Mouse (Mus musculus) frontal cortex, adult (tissue): ENCODE measurements at regions not wholly inside any gene's neighbourhood (a gene's known extent, or its start where the extent isn't known, plus 50 kb on each side); places are given as distances from the start of the nearest gene placed in this dataset.

Source experiments
- ATAC-seq: cut with Nextera tagmentation; 2 replicates; pipeline ENCODE4 v1.9.2; 2017; ENCODE audit warnings: mild to moderate bottlenecking, moderate library complexity, mixed read lengths; ENCODE audit not compliant: low TSS enrichment

DNA sequence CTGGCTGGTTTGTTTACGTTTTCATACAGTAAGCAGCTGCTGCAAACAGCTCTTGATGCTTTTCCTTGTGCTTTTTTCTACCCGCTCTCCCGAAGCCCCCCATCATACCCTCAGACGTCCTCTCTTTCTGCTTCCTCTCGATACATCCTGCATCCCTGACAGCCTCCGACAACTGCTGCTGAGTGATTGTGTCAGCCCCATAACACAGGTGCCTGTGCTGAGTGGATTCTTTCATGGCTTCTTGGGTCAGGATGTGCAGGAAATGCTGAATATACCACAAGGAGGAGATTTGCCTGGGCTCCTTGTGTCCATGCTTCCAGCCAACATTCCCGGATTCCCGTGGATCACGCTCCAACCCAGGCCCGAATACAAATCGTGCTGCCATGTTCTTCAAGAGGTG, 98.6 kb upstream of the Pgrmc2 start:
- no peak for ATAC-seq

DNA sequence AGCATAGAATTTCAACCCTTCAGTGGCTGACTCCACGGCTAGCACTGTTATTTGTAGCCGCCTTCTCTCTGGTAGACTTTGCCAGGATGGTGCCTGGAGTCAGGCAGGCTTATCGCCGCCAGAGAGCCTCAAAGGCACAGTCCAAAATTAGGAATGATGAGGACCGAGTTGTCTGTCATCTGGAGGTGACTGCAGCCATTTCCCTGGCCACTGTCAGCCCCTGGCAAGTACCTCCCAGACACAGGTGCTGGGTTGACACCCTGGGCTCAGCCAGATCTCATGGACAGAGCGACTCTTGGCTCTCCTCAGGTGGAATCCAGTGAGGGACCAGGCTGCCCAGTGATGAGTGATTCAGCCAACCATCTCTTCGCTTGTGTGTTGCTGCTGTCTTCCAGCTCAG, 98.1 kb upstream of the Pgrmc2 start:
- no peak for ATAC-seq

DNA sequence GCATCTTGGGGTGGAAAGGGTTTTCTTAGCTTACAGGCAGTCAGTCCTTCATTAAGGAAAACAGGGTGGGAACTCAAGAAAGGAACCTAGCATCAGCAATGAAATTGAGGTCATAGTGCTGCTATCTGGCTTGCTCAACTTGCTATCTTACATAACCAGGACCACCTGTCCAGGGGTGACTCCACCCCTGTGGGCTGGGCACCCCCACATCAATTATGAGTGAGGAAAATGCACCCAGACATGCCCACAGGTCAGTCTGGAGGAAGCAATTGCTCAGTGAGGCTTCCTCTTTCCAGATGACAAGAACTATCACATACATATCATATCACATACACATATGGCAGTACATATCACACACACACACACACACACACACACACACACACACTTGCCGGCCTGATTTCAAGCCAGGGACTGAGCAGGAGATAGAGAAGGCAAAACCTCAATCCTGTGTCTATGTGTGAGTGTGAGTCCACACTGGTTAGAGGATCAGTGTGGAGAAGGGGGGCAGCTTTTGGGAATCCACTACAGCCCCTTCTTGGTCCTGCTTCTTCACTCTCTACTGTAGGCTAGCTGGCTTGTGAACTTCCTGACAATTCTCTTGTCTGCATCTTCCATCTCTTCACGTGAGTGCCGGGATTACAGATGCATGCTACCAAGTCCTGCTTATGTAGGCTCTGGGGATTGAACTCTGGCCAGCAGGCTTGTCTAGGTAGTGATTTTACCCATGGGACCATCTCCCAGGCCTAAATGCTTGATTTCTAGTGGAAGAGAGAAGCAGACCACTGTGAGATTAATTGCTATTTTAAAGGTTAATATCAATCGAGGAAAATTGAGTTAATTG, 96.4 kb upstream of the Pgrmc2 start:
- ATAC-seq = no peak

DNA sequence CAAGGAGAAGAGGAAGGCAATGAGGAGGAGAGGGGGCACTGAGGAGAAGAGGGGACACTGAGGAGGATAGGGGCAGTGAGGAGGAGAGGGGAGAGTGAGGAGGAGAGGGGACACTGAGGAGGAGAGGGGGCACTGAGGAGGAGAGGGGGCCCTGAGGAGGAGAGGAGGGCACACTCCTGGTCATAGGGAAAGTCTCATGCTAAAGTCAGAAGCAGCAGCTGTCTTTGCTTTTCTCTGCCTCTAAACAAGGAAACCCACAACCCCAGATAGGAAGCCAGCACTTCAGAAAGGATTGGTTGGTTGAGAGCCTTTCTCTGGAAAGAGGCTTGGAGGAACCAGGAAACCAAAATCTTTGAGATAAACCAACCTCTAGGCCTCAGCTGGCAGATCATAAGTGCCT, 94.3 kb upstream of the Pgrmc2 start:
- no peak for ATAC-seq

DNA sequence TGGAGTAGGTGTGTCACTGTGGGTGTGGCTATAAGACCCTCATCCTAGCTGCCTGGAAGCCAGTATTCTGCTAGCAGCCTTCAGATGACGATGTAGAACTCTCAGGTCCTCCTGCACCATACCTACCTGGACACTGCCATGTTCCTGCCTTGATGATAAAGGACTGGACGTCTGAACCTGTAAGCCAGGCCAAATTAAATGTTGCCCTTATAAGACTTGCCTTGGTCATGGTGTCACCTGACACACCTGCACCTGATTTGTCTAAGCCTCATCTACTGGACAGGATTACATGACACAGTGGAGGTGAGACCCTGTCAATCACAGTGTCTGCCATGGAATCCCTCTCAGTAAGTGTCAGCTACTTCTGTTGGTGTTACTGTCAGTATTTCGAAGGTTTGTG, 92.5 kb upstream of the Pgrmc2 start:
- ATAC-seq = no peak

DNA sequence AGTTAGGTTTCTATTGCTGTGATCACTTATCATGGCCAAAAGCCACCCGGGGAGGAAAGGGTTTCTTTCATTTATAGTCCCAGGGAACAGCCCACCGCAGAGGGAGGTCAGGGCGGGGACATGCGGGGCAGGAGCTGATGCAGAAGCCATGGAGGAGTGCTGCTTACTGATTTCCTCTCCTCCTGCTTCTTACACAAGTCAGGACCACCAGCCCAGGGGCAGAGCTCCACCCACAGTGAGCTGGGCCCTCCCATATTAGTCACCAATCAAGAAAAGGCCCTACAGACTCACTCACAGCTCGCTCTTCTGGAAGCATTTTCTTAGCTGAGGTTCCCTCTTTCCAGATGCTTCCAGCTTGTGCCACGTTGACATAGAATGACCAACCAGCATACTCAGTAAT, 90.7 kb upstream of the Pgrmc2 start:
- no peak for ATAC-seq

DNA sequence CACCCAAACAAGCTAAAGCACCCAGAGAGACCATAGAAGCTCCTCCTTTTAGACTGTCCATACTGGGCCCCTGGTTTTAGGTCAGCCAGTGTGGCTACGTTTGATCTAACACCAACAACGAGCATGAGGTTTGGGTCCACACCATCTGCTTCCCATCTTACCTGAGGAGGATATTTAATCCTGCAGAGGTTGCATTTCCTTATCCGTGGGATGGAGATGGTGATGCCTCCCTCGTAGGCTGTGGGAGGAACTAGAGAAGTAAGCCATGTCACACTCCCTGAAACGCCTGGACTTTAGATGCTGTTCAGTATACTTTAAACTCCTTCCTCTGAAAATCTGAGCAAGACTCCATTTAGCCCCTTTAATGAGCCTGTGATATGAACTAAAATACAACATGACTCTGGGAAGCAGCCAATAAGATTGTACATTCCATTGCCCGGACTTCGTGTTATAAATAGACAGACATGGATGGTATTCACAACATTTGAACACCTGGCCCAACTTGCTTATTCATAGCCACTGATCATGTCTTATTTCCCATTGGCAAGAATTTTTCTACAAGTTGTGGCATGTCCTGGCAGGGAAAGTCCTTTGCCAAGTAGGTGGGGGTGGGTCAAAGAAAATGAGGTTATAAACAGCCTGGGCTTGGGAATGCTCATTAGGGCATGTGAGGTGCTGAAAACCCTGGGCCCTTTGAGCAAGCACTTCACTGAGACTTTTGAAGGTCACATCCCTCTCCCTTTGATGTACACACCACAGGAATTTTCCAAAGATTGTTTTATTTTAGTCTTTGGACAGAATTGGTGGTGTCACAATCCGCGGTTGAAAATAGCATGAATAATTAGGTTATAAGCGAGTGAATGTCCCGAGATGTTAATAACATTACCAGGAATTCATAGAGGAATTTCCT, 89.7 kb upstream of the Pgrmc2 start:
- no peak for ATAC-seq

DNA sequence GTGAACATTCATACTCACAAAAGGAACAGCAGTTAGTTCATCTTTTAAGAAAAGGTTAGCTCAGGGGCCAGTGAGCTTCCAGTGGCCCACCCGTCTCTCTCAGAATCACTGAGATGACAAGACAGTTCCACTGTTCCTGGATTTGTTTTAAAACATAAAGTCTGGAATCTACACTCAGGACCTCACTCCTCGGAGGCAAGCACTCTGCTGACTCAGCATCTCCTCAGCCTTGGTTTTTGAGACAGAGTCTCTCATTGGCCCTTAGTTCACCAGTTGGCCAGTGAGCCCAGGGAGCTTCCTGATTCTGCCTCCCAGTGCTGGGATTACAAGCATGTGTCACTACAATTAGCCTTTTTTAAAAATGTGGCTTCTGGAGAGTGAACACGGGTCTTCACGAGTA, 88.9 kb upstream of the Pgrmc2 start:
- no peak for ATAC-seq

DNA sequence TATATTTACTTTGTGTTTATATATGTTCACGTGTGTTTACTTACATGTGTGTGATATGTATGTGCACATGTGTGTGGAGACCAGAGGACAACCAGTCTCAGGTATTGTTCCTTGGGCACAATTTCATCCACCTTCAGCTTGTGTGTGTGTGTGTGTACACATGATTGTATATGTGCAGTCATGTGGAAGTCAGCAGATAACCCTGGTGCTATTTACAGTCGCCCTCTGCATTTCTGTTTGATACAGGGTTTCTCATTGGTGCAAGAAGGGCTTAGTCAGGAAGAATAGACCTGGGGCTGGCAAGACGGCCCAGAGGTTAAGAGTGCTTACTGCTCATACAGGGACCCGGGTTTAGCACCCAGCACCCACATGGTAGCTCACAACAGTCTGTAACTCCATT, 88.5 kb upstream of the Pgrmc2 start:
- ATAC-seq = no peak

DNA sequence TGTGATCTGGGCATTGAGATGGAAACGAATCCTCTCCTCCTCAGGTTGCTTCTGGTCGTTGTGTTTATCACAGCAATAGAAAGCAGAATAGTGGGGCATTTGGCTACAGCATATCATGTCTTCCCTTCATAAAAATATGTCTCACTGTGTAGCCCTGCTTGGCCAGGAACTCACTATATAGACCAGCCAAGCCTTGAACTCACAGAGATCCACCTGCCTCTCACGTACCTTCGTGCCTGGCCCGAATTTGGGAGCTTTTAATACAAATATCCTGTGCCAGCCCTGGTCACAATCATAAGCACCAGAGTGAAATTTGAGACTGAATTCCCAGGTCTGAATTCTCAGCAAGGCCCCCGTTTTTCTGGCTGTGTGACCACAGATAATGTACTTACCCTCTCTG, 87.7 kb upstream of the Pgrmc2 start:
- no peak for ATAC-seq

DNA sequence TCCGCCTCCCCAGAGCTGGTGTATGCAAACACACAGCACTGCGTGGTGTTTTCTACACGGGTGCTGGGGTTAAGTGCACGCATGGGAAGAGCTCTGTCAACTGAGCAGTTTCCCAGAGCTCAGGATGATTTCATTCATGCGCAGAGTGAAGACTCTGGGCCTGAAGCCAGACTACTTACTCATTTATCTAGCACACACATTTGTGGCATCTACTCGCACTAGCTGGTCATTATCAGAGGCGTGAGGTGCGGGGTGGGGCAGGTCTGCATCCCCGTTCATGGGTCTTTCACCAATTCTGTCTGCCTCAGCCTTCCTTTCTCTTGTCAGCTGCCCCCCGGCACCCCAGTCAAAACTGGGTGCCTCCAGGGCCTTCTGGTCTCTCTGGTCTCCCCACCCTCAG, 86.6 kb upstream of the Pgrmc2 start:
- peak; percentile 70 for ATAC-seq

DNA sequence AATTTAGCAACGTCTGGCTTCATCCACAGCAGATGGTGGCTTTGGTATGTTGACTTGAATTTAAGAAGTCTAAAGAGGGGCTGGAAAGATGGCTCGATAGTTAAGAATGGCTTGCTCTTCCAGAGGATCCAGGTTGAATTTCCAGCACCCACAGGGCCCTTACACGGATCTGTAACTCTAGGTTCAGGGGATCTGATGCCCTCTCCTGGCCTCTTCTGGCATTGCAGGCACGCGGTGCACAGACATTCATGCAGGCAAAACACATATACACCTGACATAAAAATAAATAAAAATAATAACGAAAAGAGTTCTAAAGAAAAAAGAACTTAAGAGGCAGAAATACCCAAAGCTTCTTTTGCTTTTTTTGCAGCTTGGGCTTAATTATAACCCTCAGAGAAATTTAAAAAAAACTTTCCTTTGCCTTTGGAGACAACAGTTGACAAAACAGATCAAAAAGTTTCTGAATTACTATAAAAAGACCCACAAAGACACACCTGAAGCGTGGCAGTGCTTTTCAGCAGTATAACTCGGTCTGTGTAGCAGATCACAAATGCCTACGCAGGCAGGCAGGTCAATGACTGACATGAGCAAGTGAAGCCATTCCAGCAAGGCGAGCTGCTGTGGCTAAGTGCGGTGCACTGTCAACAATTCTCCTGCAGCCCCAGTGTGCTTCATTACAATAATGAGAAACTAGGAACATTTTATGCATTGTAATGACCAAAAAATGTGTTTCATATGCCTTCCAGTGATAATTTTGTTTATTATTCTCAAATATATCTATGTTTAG, 85.5 kb upstream of the Pgrmc2 start:
- no peak for ATAC-seq

DNA sequence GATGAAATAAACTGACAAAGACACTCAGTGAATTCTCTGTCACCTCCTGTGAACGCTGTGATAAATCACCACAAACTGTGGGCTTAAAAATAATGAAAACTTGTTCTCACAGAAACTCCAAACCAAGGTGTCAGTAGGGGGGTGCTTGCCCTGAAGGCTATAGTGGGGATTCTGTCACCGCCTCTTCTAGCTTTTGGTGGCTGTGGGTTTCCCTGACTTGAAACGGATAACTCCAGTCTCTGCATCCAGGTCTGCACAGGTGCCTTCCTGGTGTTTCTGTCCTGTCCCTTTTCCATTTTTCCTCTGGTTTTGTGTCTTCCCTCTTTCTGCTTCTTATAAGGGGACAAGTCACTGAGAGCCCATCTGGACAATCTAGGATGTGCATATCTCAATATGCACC, 84.6 kb upstream of the Pgrmc2 start:
- no peak for ATAC-seq

DNA sequence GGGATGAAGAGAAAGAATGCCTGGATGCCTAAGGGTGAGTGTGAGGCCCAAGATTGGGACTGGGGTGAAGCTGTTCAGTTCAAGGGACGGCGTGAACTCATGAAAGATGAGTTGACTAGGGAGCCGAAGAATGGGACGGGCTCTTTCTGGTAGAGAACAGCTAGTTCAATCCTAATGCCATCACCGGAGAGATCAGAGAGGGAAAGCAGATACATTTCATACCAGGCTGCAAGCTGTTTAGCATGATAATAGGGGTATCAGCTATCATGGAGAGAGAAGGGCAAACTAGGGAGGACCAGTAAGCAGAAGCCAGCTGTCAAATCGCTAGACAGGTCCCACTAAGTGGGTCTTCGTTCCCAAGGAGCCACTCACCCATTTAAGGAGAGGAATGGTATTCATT, 81.9 kb upstream of the Pgrmc2 start:
- ATAC-seq = no peak

DNA sequence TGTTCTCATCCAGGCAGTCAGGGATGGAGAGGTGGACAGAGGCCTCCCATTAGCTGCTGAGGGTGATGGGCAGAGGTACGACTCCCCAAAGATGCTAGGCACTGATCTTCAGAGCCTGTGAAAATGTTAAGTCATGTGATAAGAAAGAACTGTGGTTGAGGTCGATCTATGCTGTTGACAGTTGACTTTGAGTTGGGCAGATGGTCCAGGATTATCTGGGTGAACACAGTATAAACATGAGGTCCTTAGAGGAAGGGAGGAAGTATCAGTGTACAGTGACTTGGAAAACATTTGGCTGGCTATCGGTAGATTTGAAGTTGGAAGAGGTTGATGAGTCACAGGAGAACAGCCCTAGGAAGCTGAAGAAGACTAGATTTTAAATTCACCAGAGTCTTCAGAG, 80.9 kb upstream of the Pgrmc2 start:
- ATAC-seq = no peak; the same call in 1 of the 2 replicates

DNA sequence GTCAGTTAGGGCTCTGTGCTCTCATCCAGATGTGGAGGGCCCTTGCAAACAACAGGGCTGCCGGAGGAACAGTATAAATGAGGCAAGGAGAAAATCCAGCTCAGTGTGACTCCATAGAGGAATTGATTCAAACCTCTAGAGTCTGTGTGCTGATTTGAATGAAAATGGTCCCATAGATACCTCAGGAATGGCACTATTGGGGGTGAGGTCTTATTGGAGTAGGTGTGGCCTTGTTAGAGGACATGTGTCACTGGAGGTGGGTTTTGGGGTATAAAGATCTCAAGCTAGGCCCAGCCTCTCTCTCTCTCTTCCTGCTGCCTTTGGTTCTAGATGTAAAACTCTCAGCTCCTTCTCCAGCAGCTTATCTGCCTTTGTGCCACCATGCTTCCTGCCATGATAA, 79.7 kb upstream of the Pgrmc2 start:
- ATAC-seq = no peak

DNA sequence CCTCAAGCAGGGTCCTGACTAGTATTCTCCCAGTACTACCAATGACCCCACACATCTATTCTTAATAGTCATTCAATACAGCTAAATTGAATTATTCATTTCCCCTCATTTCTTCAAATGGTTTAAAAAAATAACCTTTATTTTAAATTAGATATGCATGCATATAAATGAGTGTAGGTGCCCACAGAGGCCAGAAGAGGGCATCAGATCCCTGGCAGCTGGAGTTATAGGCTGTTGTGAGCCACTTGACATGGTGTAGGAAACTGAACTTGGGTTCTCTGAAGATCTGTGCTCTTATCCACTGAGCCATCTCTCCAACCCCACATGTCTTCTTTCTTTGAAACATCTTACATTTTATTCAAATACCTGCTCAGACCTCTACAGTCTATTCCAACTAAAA, 77.8 kb upstream of the Pgrmc2 start:
- ATAC-seq = no peak

DNA sequence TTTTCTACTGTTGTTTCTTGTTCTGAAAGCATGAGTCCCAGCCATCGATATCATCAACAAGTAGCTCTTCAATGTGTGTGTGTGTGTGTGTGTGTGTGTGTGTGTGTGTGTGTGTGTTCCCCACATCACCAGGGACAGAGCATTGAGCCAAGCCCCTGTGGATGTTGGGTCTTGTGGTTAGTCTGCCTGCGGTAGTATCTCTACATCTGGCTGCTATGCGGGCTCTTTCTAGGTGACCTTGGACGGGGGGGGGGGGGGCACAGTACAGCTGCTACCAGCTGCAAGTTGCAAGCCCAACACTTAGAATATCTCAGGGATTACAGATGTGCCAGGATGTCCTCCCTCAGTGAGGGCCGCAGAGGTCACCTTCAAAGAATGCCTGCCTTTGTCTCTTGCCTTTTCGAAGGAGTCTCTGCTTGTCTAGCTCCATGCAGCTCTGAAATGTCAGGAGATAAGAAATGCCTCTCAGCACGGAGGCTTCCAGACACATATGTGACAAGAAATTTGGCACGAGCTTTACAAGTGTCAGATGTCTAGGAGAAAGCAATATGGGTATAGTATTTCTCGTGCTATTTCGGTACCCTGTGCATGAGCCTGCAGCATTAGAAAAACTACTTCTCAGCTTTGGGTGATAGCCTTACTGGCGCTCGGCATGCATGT, 75.6 kb upstream of the Pgrmc2 start:
- ATAC-seq = peak; percentile 73

DNA sequence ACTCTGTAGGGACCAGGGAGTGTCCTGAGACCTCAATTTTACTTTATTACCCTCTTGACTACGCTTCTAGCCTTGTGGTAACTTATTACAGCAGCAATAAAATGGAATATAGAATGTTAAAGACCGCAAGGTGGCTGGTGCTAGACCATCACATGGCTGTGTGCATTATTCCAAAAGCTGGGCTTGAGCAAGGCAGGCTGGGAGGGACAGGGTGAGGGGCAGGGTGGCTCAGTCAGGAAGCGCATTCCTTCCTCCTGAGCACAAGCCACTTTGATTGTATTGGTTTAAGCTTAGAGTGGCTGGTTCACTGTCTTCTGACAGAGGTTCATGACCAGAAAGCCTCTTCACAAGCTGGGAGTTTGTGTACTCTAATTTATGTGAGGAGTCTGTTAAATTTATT, 74.6 kb upstream of the Pgrmc2 start:
- no peak for ATAC-seq

DNA sequence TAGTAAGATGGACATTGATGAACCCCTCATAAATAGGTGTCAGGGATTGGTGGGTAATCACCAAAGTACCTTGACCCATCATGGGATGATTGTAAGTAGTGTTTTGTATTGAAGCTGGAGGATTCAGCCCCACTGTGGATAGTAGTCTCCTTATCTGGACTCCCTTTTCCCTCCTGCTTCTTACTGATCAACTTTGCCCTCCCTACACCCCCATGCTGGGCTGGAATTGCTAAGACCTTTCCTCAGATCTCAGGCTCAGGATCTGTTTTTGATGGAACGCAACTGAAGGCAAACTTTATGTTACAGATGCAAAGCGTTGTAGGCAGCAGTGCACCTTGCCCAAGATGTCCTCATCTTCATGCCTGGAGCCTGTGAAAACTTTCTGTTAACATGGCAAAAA, 73.7 kb upstream of the Pgrmc2 start:
- no peak for ATAC-seq

DNA sequence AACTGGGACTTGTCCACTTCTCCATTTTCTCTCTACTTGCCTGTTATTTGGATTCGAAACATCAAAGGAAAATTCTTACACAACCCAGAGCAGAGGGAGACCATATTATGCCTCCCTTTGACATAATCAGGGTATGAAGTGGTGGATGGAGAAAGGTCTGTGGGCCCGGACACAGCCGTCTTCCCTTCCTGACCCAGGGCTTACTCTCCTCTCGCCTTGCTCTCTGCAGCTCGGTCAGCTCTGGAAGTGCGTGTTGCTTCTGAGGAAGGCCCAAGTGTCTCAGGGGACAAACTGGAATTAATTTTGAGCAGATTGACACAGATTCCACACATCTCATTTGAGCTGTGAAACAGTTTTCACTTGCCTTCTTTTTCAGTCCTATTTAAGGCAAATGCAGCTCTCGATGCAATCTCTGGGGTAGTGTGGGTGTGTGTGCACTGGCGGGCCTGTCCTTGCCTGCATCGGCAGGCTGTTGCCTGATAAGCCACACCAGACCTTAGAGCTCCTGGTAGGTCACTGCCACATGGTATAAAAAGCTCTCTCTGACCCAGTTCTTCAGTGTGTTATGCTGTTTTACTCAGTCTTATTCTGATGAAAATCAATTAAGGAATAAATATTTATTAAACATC, 72.4 kb upstream of the Pgrmc2 start:
- ATAC-seq = peak; percentile 94
